In the genomic region with DNA sequence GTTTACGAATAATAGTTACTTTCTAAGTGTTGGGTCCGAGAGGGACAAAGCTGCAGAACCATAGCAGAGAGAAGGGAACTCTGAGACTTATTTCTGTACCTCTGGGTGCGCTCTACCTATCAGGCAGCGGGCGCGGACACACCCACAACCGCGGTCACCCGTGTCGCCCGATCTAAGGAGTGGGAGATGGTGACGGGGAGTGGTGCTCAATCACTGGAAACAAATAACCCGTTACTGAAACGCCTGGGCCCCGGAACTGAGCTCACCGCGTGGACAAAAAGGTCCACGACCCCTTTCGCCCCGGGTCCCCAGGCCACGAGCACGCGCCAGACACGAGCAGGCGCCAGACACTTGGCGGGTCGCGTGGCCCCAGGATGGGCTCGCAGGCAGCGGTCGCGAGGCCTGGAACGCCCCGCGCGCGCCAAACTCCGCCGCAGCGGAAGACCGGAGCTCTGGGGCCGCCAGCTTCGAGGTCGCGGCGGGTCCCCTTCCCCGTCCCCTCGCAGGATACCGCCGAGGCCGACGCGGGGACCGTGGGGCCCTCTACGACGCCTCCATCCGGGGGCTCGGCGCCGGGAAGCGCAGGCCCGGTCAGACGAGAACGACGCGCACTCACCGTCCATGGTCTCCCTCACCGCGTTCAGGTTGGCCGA, we compare ENCODE assay signal across 8 mouse cellular contexts. TPM values are rescaled to one million over a fixed set of nuclear protein-coding genes. Genes with fewer than 3 reads are reported as not detected.
DNase-seq lines count a peak whose midpoint lies in the region; TF ChIP-seq lines count a peak whose summit lies in the region.

No protein-coding gene starts in this region.

- H3K4me3 ChIP-seq in C2C12 (ENCODE audit: insufficient read depth, poor library complexity, severe bottlenecking), result peak overlapping the region; percentile 85
- H3K4me3 ChIP-seq in embryonic facial prominence, embryonic 10.5 days, result peak overlapping the region; percentile 94

- H3K79me2 ChIP-seq in C2C12 (ENCODE audit: control insufficient read depth, insufficient read depth), result peaks cover 97% of the 10 kb centered on the region

- H3K9me3 ChIP-seq in embryonic facial prominence, embryonic 10.5 days, result no peaks in the 10 kb centered on the region

- peaks cover 81% of the 10 kb centered on the region for H3K79me3 ChIP-seq in C2C12 (ENCODE audit: low read depth)

- H3K36me3 ChIP-seq in C2C12 (ENCODE audit: control insufficient read depth, insufficient read depth), result peaks cover 24% of the 10 kb centered on the region
- peaks cover 21% of the 10 kb centered on the region for H3K36me3 ChIP-seq in embryonic facial prominence, embryonic 10.5 days (replicated peaks)

- H3K27ac ChIP-seq in embryonic facial prominence, embryonic 10.5 days (replicated peaks), result peak overlapping the region; percentile 97

- peak overlapping the region; percentile 92 for H3ac ChIP-seq in C2C12 (ENCODE audit: control insufficient read depth, insufficient read length, low read depth)

- H3K4me1 ChIP-seq in embryonic facial prominence, embryonic 10.5 days, result peaks cover 29% of the 10 kb centered on the region

- no peak for TF ChIP-seq CTCF in C2C12 (IDR thresholded peaks at IDR 0.05; ENCODE audit: control insufficient read depth, insufficient read depth, insufficient read length)

- H3K27me3 ChIP-seq in C2C12 (ENCODE audit: control insufficient read depth, insufficient read depth, insufficient read length), result no peaks in the 10 kb centered on the region
- no peaks in the 10 kb centered on the region for H3K27me3 ChIP-seq in embryonic facial prominence, embryonic 10.5 days (replicated peaks; ENCODE audit: low read depth, poor library complexity, severe bottlenecking)

- peak; percentile 42 for DNase-seq in cerebellum, adult 9-10 months
- DNase-seq in cerebellum, postnatal 10 days, result no peak
- no peak for DNase-seq in embryonic facial prominence, embryonic 10.5 days (ENCODE audit: low spot score)
- peak; percentile 70 for DNase-seq in induced T-regulatory cell, adult 2 months (ENCODE audit: low read depth)
- DNase-seq in lung, postnatal 10 days, result peak; percentile 30
- peak; percentile 27 to 39 for DNase-seq in spleen, postnatal 14 days (ENCODE audit: low spot score in 2 of 2)
- DNase-seq in cerebellum, postnatal 36 days, result no peak

- whole genome bisulfite sequencing in embryonic facial prominence, embryonic 10.5 days, result under 1% methylated on average over 70 of the region's 70 CpGs

TF ChIP-seq in C2C12, 6 proteins besides CTCF, POLR2A, EP300 and RAD21:
- TF ChIP-seq USF1 (IDR thresholded peaks at IDR 0.05; ENCODE audit: low read depth) (no peak), FOSL1 (IDR thresholded peaks at IDR 0.05; ENCODE audit: insufficient read depth, low read length, poor library complexity, severe bottlenecking) (no peak), MYOG (IDR thresholded peaks at IDR 0.05; ENCODE audit: control insufficient read depth, extremely low read depth, insufficient read length) (no peak), CEBPB (IDR thresholded peaks at IDR 0.05; ENCODE audit: low read depth) (no peak), MAX (IDR thresholded peaks at IDR 0.05) (no peak)

RNA-seq across cellular contexts. Expression of a gene that starts 0.4 kb away (rescaled TPM):
- polyA plus RNA-seq in C2C12 (2012; fragmentation: generic; extraction: Trizol), result 9.7 TPM
- 96.8 and 101 TPM in 2 replicates for polyA plus RNA-seq in embryonic facial prominence, embryonic 10.5 days (2016; fragmentation: Nextera tagmentation; extraction: Ambion mirVana)

RNA-seq across cellular contexts. Expression of a gene that starts 0.5 kb away (rescaled TPM):
- 10.5 TPM for polyA plus RNA-seq in C2C12 (2012; fragmentation: generic; extraction: Trizol)
- polyA plus RNA-seq in embryonic facial prominence, embryonic 10.5 days (2016; fragmentation: Nextera tagmentation; extraction: Ambion mirVana), result 87.0 and 93.0 TPM in 2 replicates

RNA-seq across cellular contexts. Expression of a gene that starts 51.4 kb away (rescaled TPM):
- polyA plus RNA-seq in C2C12 (2012; fragmentation: generic; extraction: Trizol), result 7.1 TPM
- 1.4 TPM in 1 of 2 replicates, not detected in the other for polyA plus RNA-seq in embryonic facial prominence, embryonic 10.5 days (2016; fragmentation: Nextera tagmentation; extraction: Ambion mirVana)

RNA-seq across cellular contexts. Expression of a gene that starts 53.7 kb away (rescaled TPM):
- polyA plus RNA-seq in C2C12 (2012; fragmentation: generic; extraction: Trizol), result 2.5 TPM
- polyA plus RNA-seq in embryonic facial prominence, embryonic 10.5 days (2016; fragmentation: Nextera tagmentation; extraction: Ambion mirVana), result 22.1 and 23.6 TPM in 2 replicates

RNA-seq across cellular contexts. Expression of a gene that starts 54.1 kb away (rescaled TPM):
- polyA plus RNA-seq in C2C12 (2012; fragmentation: generic; extraction: Trizol), result 19.3 TPM
- 42.9 and 43.3 TPM in 2 replicates for polyA plus RNA-seq in embryonic facial prominence, embryonic 10.5 days (2016; fragmentation: Nextera tagmentation; extraction: Ambion mirVana)

Comparison
In these comparisons a context has a peak if more than half of its experiments do, and no peak if none do; other contexts are left out.
1. DNase-seq: peak in cerebellum, adult 9-10 months (single experiment), induced T-regulatory cell, adult 2 months (single experiment), lung, postnatal 10 days (single experiment) and spleen, postnatal 14 days (2 of 2); none in cerebellum, postnatal 10 days (0 of 2), embryonic facial prominence, embryonic 10.5 days (single experiment) and cerebellum, postnatal 36 days (0 of 2).